Mouse (Mus musculus) midbrain, embryonic 14.5 days (tissue): ENCODE measurements around the gene Gm4070. TPM values are rescaled to one million over a fixed set of nuclear protein-coding genes. Genes with fewer than 3 reads are reported as not detected.
"Not testable (repeated sequence)": the region's sequence is repeated elsewhere in the genome, so short reads cannot be mapped to it uniquely, and the experiment has no call there.

Experiments
- ATAC-seq: fragments of 200-750 bp; cut with Nextera tagmentation; 2 replicates; pipeline ENCODE4 v1.8.0; 2017; ENCODE audit warnings: moderate number of reproducible peaks, moderate library complexity; ENCODE audit not compliant: low FRiP score, low TSS enrichment
- DNase-seq: peaks from one replicate; pipeline ENCODE4 v3.0.0-alpha.2; 2015
- H3K27ac ChIP-seq: fragments of 300-500 bp; sonication (generic); replicated peaks from 2 replicates; pipeline ENCODE4 v1.5.1; 2014; ENCODE audit warnings: mild to moderate bottlenecking, low read depth, low read length, moderate library complexity
- H3K27me3 ChIP-seq: fragments of 300-500 bp; sonication (generic); 2 replicates; pipeline ENCODE4 v1.6.1; 2014; ENCODE audit warnings: low read length, control low read depth, mixed read lengths; ENCODE audit not compliant: control insufficient read depth, insufficient read depth
- H3K36me3 ChIP-seq: fragments of 300-500 bp; sonication (generic); 2 replicates; pipeline ENCODE4 v1.6.1; 2014; ENCODE audit warnings: low read length, control low read depth; ENCODE audit not compliant: control insufficient read depth, insufficient read depth
- H3K4me1 ChIP-seq: fragments of 300-500 bp; sonication (generic); 2 replicates; pipeline ENCODE4 v1.6.1; 2014; ENCODE audit warnings: mild to moderate bottlenecking, antibody characterized with exemption, low read length, control low read depth; ENCODE audit not compliant: control insufficient read depth, insufficient read depth
- H3K4me2 ChIP-seq: fragments of 300-500 bp; sonication (generic); 2 replicates; pipeline ENCODE4 v1.6.1; 2014; ENCODE audit warnings: mild to moderate bottlenecking, low read length, moderate library complexity
- H3K4me3 ChIP-seq: fragments of 300-500 bp; sonication (generic); replicated peaks from 2 replicates; pipeline ENCODE4 v1.5.1; 2014; ENCODE audit warnings: low read depth, low read length
- H3K9ac ChIP-seq: fragments of 300-500 bp; sonication (generic); replicated peaks from 2 replicates; pipeline ENCODE4 v1.6.1; 2014; ENCODE audit warnings: mild to moderate bottlenecking, low read length, moderate library complexity
- H3K9me3 ChIP-seq: fragments of 300-500 bp; sonication (generic); 2 replicates; pipeline ENCODE4 v1.6.1; 2016; ENCODE audit warnings: low read length, control low read depth, mixed read lengths; ENCODE audit not compliant: control insufficient read depth
- WGBS: fragments of 180-500 bp; shearing (Covaris S2); extraction: QIAGEN DNeasy Blood & Tissue Kit; methylation state at CpG from one replicate; pipeline ENCODE4 v1.1.7; 2014; 5-methylcytosine and 5-hydroxymethylcytosine counted together
- polyA plus RNA-seq: library from polyadenylated mRNA; unstranded; fragments of >200 nt; fragmentation: Nextera tagmentation; extraction: Ambion mirVana; gene quantifications from 2 replicates; pipeline ENCODE4 v1.2.1, GENCODE M21; 2014

Gm4070 gene
- 0.05 and 1.2 TPM in 2 replicates for polyA plus RNA-seq

- not testable (repeated sequence) for H3K4me3 ChIP-seq, H3K36me3 ChIP-seq, H3K4me1 ChIP-seq, H3K27ac ChIP-seq, H3K9me3 ChIP-seq, H3K27me3 ChIP-seq, DNase-seq, ATAC-seq, H3K9ac ChIP-seq, H3K4me2 ChIP-seq
- WGBS = 75% methylated on average over 1 of the region's 1 CpGs
Measured at GRCm38 (mm10) chr7:105953812-105954211, at the start of gene Gm4070. TSS of gene Gm4070 (minus strand) at chr7:105953967.

- H3K4me1 ChIP-seq, DNase-seq, ATAC-seq, H3K9ac ChIP-seq, H3K4me3 ChIP-seq, H3K27ac ChIP-seq, H3K4me2 ChIP-seq, H3K36me3 ChIP-seq, H3K27me3 ChIP-seq, H3K9me3 ChIP-seq: not testable (repeated sequence)
Measured at GRCm38 (mm10) chr7:105954540-105954939, 773 bp upstream of the Gm4070 start.

- not testable (repeated sequence) for H3K4me3 ChIP-seq
Measured at GRCm38 (mm10) chr7:105952408-105952807, 1.4 kb downstream of the Gm4070 start.

GRCm38 (mm10) chr7:105945238-105945637 lies 8.5 kb downstream of the Gm4070 start:
- ATAC-seq, H3K4me3 ChIP-seq, DNase-seq, H3K27me3 ChIP-seq, H3K4me1 ChIP-seq, H3K9me3 ChIP-seq, H3K27ac ChIP-seq, H3K9ac ChIP-seq, H3K4me2 ChIP-seq, H3K36me3 ChIP-seq: not testable (repeated sequence)
- WGBS = 83% methylated on average over 1 of the region's 3 CpGs

More at GRCm38 (mm10) chr7:105952408-105952807, 1.4 kb downstream of the Gm4070 start:
- not testable (repeated sequence) for H3K36me3 ChIP-seq, DNase-seq, H3K9ac ChIP-seq, H3K4me1 ChIP-seq, H3K27me3 ChIP-seq, H3K27ac ChIP-seq, H3K4me2 ChIP-seq, H3K9me3 ChIP-seq
- no CpG with 5 or more reads among the region's 5 CpGs for WGBS
- peak; percentile 60; the same call in 1 of the 2 replicates for ATAC-seq

GRCm38 (mm10) chr7:105932132-105932531 lies 21.6 kb downstream of the Gm4070 start:
- not testable (repeated sequence) for H3K27me3 ChIP-seq, H3K4me3 ChIP-seq, H3K27ac ChIP-seq, H3K9me3 ChIP-seq, DNase-seq, ATAC-seq, H3K4me1 ChIP-seq, H3K4me2 ChIP-seq, H3K36me3 ChIP-seq, H3K9ac ChIP-seq
- WGBS = no CpG with 5 or more reads among the region's 1 CpGs

- not testable (repeated sequence) for H3K27me3 ChIP-seq, H3K9me3 ChIP-seq, H3K4me2 ChIP-seq, H3K27ac ChIP-seq, H3K4me1 ChIP-seq, H3K9ac ChIP-seq, DNase-seq, H3K36me3 ChIP-seq, H3K4me3 ChIP-seq
- WGBS = no CpG with 5 or more reads among the region's 2 CpGs
- ATAC-seq = peak; percentile 58; the same call in 1 of the 2 replicates
Measured at GRCm38 (mm10) chr7:105883588-105884336, 70.0 kb downstream of the Gm4070 start.

GRCm38 (mm10) chr7:105879717-105880484 lies 73.9 kb downstream of the Gm4070 start:
- H3K4me2 ChIP-seq, H3K36me3 ChIP-seq, DNase-seq, H3K4me1 ChIP-seq, H3K9ac ChIP-seq, H3K4me3 ChIP-seq, ATAC-seq, H3K27ac ChIP-seq, H3K27me3 ChIP-seq, H3K9me3 ChIP-seq: not testable (repeated sequence)
- 80% methylated on average over 1 of the region's 2 CpGs for WGBS

- H3K9ac ChIP-seq, H3K4me3 ChIP-seq, DNase-seq, H3K27ac ChIP-seq, H3K9me3 ChIP-seq, H3K4me1 ChIP-seq, H3K36me3 ChIP-seq, H3K4me2 ChIP-seq, ATAC-seq, H3K27me3 ChIP-seq: not testable (repeated sequence)
- WGBS = no CpG with 5 or more reads among the region's 2 CpGs
Measured at GRCm38 (mm10) chr7:105855718-105856560, 97.8 kb downstream of the Gm4070 start.
